Mouse (Mus musculus): ENCODE results near the gene Sec11a. TPM values are rescaled to one million over a fixed set of nuclear protein-coding genes. Genes with fewer than 3 reads are reported as not detected.

The Sec11a gene
- polyA plus RNA-seq, 1 experiment = 112 TPM

DNA sequence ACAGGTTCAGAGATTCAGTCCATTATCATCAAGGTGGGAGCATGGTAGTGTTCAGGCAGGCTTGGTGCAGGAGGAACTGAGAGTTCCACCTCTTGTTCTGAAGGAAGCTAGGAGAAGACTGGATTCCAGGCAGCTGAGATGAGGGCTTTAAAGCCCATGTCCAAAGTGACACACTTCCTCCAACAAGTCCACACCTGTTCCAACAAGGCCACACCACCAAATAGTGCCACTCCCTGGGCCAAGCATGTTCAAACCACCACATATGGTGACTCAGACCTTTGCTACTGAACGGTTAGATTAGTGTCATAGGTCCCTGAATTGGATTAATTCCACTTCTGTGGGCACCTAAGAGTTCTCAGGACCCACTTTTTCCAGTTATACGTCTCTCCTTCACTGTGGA is 23.8 kb upstream of the Sec11a start:
- no peak overlapping the region for H3K4me3 ChIP-seq (ENCODE audit: insufficient read depth, poor library complexity, severe bottlenecking)
- TF ChIP-seq MAX (IDR thresholded peaks at IDR 0.05) = no peak
- no peak for TF ChIP-seq MYOD1 (IDR thresholded peaks at IDR 0.05; ENCODE audit: control insufficient read depth, insufficient read length, low read depth)
- H3K79me2 ChIP-seq (ENCODE audit: control insufficient read depth, insufficient read depth) = no peaks in the 10 kb centered on the region

GRCm38 (mm10) chr7:80970913-80971312 is 23.3 kb upstream of the Sec11a start:
- Histone ChIP-seq H3K79me2 (ENCODE audit: control insufficient read depth, insufficient read depth) (no peaks in the 10 kb centered on the region), H3ac (ENCODE audit: control insufficient read depth, insufficient read length, low read depth) (no peak overlapping the region), H3K36me3 (ENCODE audit: control insufficient read depth, insufficient read depth) (no peaks in the 10 kb centered on the region), H3K27me3 (ENCODE audit: control insufficient read depth, insufficient read depth, insufficient read length) (no peaks in the 10 kb centered on the region), H3K4me3 (ENCODE audit: insufficient read depth, poor library complexity, severe bottlenecking) (no peak overlapping the region), H3K79me3 (ENCODE audit: low read depth) (no peaks in the 10 kb centered on the region)
- TF ChIP-seq USF1 (IDR thresholded peaks at IDR 0.05; ENCODE audit: low read depth) = no peak
- no peak for TF ChIP-seq CEBPB (IDR thresholded peaks at IDR 0.05; ENCODE audit: low read depth)
- no peak for TF ChIP-seq MYOD1 (IDR thresholded peaks at IDR 0.05; ENCODE audit: control insufficient read depth, insufficient read length, low read depth)
- no peak for TF ChIP-seq FOSL1 (IDR thresholded peaks at IDR 0.05; ENCODE audit: insufficient read depth, low read length, poor library complexity, severe bottlenecking)
- TF ChIP-seq MAX (IDR thresholded peaks at IDR 0.05) = no peak
- no peak for TF ChIP-seq MYOG (IDR thresholded peaks at IDR 0.05; ENCODE audit: control insufficient read depth, extremely low read depth, insufficient read length)
- no peak for TF ChIP-seq CTCF (IDR thresholded peaks at IDR 0.05; ENCODE audit: control insufficient read depth, insufficient read depth, insufficient read length)

More for the DNA sequence above, 23.8 kb upstream of the Sec11a start:
- Histone ChIP-seq H3K36me3 (ENCODE audit: control insufficient read depth, insufficient read depth) (no peaks in the 10 kb centered on the region), H3K79me3 (ENCODE audit: low read depth) (no peaks in the 10 kb centered on the region), H3ac (ENCODE audit: control insufficient read depth, insufficient read length, low read depth) (no peak overlapping the region), H3K27me3 (ENCODE audit: control insufficient read depth, insufficient read depth, insufficient read length) (no peaks in the 10 kb centered on the region)

DNA sequence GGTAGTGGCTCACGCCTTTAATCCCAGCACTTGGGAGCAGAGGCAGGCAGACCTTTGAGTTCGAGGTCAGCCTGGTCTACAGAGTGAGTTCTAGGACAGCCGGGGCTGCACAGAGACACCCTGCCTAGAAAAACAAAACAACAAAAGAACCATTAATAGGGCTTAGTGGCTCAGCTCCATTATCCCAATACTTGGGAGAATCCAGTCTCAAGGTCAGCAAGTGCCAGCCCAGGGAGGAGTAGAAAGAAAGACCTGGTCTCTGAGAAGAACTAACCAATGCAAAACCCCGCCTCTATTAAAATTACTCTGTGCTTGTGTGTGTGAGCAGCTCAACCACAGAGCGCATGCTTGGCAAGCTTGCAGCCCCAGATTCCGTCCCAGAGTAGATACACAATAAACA is 15.2 kb upstream of the Sec11a start:
- H3K4me3 ChIP-seq (ENCODE audit: insufficient read depth, poor library complexity, severe bottlenecking) = no peak overlapping the region
- no peak for TF ChIP-seq MYOD1 (IDR thresholded peaks at IDR 0.05; ENCODE audit: control insufficient read depth, insufficient read length, low read depth)
- no peak for TF ChIP-seq CTCF (IDR thresholded peaks at IDR 0.05; ENCODE audit: control insufficient read depth, insufficient read depth, insufficient read length)
- TF ChIP-seq MYOG (IDR thresholded peaks at IDR 0.05; ENCODE audit: control insufficient read depth, extremely low read depth, insufficient read length) = no peak
- no peak for TF ChIP-seq MAX (IDR thresholded peaks at IDR 0.05)
- TF ChIP-seq USF1 (IDR thresholded peaks at IDR 0.05; ENCODE audit: low read depth) = no peak
- no peak for TF ChIP-seq CEBPB (IDR thresholded peaks at IDR 0.05; ENCODE audit: low read depth)
- no peak for TF ChIP-seq FOSL1 (IDR thresholded peaks at IDR 0.05; ENCODE audit: insufficient read depth, low read length, poor library complexity, severe bottlenecking)

DNA sequence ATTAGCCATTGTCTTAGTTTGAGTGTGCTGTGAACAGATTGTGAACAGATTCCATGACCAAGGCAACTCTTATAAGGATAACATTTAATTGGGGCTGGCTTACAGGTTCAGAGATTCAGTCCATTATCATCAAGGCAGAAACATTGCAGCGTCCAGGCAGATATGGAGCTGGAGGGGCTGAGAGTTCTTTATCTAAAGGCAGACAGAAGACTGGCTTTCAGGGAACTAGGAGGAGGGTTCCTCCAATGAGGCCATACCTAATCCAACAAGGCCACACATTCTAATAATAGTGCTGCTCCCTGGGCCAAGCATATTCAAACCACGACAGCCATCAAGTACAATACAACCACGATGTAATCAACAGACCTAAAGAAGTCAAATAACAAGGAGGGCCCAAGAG is 11.4 kb upstream of the Sec11a start:
- no peak for TF ChIP-seq USF1 (IDR thresholded peaks at IDR 0.05; ENCODE audit: low read depth)
- TF ChIP-seq CEBPB (IDR thresholded peaks at IDR 0.05; ENCODE audit: low read depth) = no peak
- no peak for TF ChIP-seq CTCF (IDR thresholded peaks at IDR 0.05; ENCODE audit: control insufficient read depth, insufficient read depth, insufficient read length)
- no peak for TF ChIP-seq MYOG (IDR thresholded peaks at IDR 0.05; ENCODE audit: control insufficient read depth, extremely low read depth, insufficient read length)
- TF ChIP-seq MYOD1 (IDR thresholded peaks at IDR 0.05; ENCODE audit: control insufficient read depth, insufficient read length, low read depth) = no peak
- TF ChIP-seq FOSL1 (IDR thresholded peaks at IDR 0.05; ENCODE audit: insufficient read depth, low read length, poor library complexity, severe bottlenecking) = no peak
- no peak for TF ChIP-seq MAX (IDR thresholded peaks at IDR 0.05)
- H3K36me3 ChIP-seq (ENCODE audit: control insufficient read depth, insufficient read depth) = no peaks in the 10 kb centered on the region
- no peaks in the 10 kb centered on the region for H3K79me2 ChIP-seq (ENCODE audit: control insufficient read depth, insufficient read depth)
- H3ac ChIP-seq (ENCODE audit: control insufficient read depth, insufficient read length, low read depth) = no peak overlapping the region
- H3K79me3 ChIP-seq (ENCODE audit: low read depth) = no peaks in the 10 kb centered on the region
- no peak overlapping the region for H3K4me3 ChIP-seq (ENCODE audit: insufficient read depth, poor library complexity, severe bottlenecking)
- H3K27me3 ChIP-seq (ENCODE audit: control insufficient read depth, insufficient read depth, insufficient read length) = peaks cover 5% of the 10 kb centered on the region

More for the DNA sequence above, 15.2 kb upstream of the Sec11a start:
- no peak overlapping the region for H3ac ChIP-seq (ENCODE audit: control insufficient read depth, insufficient read length, low read depth)
- no peaks in the 10 kb centered on the region for H3K27me3 ChIP-seq (ENCODE audit: control insufficient read depth, insufficient read depth, insufficient read length)
- H3K36me3 ChIP-seq (ENCODE audit: control insufficient read depth, insufficient read depth) = no peaks in the 10 kb centered on the region
- H3K79me2 ChIP-seq (ENCODE audit: control insufficient read depth, insufficient read depth) = no peaks in the 10 kb centered on the region
- H3K79me3 ChIP-seq (ENCODE audit: low read depth) = no peaks in the 10 kb centered on the region

DNA sequence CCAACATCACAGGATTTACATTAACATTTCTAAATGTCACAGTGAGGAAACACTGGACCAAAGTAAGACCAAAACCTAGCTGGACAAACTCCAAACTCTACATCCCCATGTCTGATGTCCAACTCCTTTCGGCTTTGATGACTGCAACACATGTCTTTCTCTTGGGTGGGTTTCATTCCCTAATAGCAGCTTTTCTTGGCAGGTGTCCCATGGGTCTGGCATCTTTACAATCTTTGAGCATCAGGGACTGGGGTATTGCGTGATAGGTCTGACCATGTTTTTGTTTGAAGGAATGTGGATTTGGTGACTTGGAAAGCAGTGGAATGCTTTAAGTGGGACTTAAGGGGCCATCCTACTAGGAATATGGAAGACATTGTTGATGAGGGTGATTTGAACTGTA is 9.3 kb upstream of the Sec11a start:
- Histone ChIP-seq H3K79me2 (ENCODE audit: control insufficient read depth, insufficient read depth) (no peaks in the 10 kb centered on the region), H3K4me3 (ENCODE audit: insufficient read depth, poor library complexity, severe bottlenecking) (no peak overlapping the region), H3ac (ENCODE audit: control insufficient read depth, insufficient read length, low read depth) (no peak overlapping the region), H3K79me3 (ENCODE audit: low read depth) (no peaks in the 10 kb centered on the region), H3K27me3 (ENCODE audit: control insufficient read depth, insufficient read depth, insufficient read length) (peaks cover 5% of the 10 kb centered on the region), H3K36me3 (ENCODE audit: control insufficient read depth, insufficient read depth) (no peaks in the 10 kb centered on the region)
- TF ChIP-seq MYOG (IDR thresholded peaks at IDR 0.05; ENCODE audit: control insufficient read depth, extremely low read depth, insufficient read length) (no peak), MYOD1 (IDR thresholded peaks at IDR 0.05; ENCODE audit: control insufficient read depth, insufficient read length, low read depth) (no peak), USF1 (IDR thresholded peaks at IDR 0.05; ENCODE audit: low read depth) (no peak), CEBPB (IDR thresholded peaks at IDR 0.05; ENCODE audit: low read depth) (no peak), MAX (IDR thresholded peaks at IDR 0.05) (no peak), CTCF (IDR thresholded peaks at IDR 0.05; ENCODE audit: control insufficient read depth, insufficient read depth, insufficient read length) (no peak), FOSL1 (IDR thresholded peaks at IDR 0.05; ENCODE audit: insufficient read depth, low read length, poor library complexity, severe bottlenecking) (no peak)

DNA sequence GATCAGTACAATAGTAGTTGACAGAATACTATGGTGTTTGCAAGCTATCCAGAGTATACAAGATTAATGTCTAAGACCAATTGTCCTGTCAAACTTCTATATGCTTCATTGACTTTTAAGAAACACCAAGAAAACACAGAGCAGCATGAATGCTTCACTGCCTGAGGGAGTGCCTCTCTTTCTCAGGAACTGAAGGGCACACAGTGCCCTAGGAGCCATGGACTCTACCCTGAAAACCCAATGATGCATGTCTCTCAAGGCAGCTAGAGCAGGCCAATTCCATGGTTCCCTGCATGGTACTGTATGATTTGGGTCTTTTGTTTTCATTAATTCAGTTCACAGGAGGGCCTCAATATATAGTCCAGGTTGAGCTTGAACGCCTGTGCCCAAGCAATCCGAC is 6.7 kb upstream of the Sec11a start:
- no peaks in the 10 kb centered on the region for H3K79me3 ChIP-seq (ENCODE audit: low read depth)
- H3K27me3 ChIP-seq (ENCODE audit: control insufficient read depth, insufficient read depth, insufficient read length) = peaks cover 5% of the 10 kb centered on the region
- no peak overlapping the region for H3ac ChIP-seq (ENCODE audit: control insufficient read depth, insufficient read length, low read depth)
- H3K79me2 ChIP-seq (ENCODE audit: control insufficient read depth, insufficient read depth) = no peaks in the 10 kb centered on the region
- H3K36me3 ChIP-seq (ENCODE audit: control insufficient read depth, insufficient read depth) = no peaks in the 10 kb centered on the region
- no peak overlapping the region for H3K4me3 ChIP-seq (ENCODE audit: insufficient read depth, poor library complexity, severe bottlenecking)
- no peak for TF ChIP-seq FOSL1 (IDR thresholded peaks at IDR 0.05; ENCODE audit: insufficient read depth, low read length, poor library complexity, severe bottlenecking)
- no peak for TF ChIP-seq MAX (IDR thresholded peaks at IDR 0.05)
- no peak for TF ChIP-seq MYOG (IDR thresholded peaks at IDR 0.05; ENCODE audit: control insufficient read depth, extremely low read depth, insufficient read length)
- TF ChIP-seq CTCF (IDR thresholded peaks at IDR 0.05; ENCODE audit: control insufficient read depth, insufficient read depth, insufficient read length) = no peak
- TF ChIP-seq CEBPB (IDR thresholded peaks at IDR 0.05; ENCODE audit: low read depth) = no peak
- no peak for TF ChIP-seq MYOD1 (IDR thresholded peaks at IDR 0.05; ENCODE audit: control insufficient read depth, insufficient read length, low read depth)
- no peak for TF ChIP-seq USF1 (IDR thresholded peaks at IDR 0.05; ENCODE audit: low read depth)

All from C2C12 (cell line).